8 mouse cellular contexts compared by ENCODE assay signal in genomic region chr1:152497581-152497980, GRCm38 (mm10).
DNase-seq lines count a peak whose midpoint lies in the region; ATAC-seq and TF ChIP-seq lines count a peak whose summit lies in the region.

No protein-coding gene starts in this region.

- no peaks in the 10 kb centered on the region for H3K36me3 ChIP-seq in heart, embryonic 11.5 days (ENCODE audit: control insufficient read depth, insufficient read depth, low read length)
- H3K36me3 ChIP-seq in limb, embryonic 12.5 days = no peaks in the 10 kb centered on the region
- no peaks in the 10 kb centered on the region for H3K36me3 ChIP-seq in small intestine, adult 2 months (ENCODE audit: control insufficient read depth, insufficient read depth, low read length)

- no peak for TF ChIP-seq CTCF in small intestine, adult 2 months (IDR thresholded peaks at IDR 0.05; ENCODE audit: extremely low read depth, insufficient read length, insufficient replicate concordance, low read depth, low read length)

- peaks cover 7% of the 10 kb centered on the region; the same call in 1 of the 2 replicates for H3K4me1 ChIP-seq in heart, embryonic 11.5 days (ENCODE audit: control insufficient read depth, insufficient read depth, low read length)
- peaks cover 7% of the 10 kb centered on the region; the same call in 1 of the 2 replicates for H3K4me1 ChIP-seq in limb, embryonic 12.5 days (replicated peaks)
- peaks cover 5% of the 10 kb centered on the region; the same call in 1 of the 2 replicates for H3K4me1 ChIP-seq in small intestine, adult 2 months (ENCODE audit: control insufficient read depth, insufficient read depth, insufficient read length, low read length)

- peak; percentile 14 for DNase-seq in ovary, postnatal 10 days (ENCODE audit: low spot score)
- no peak for DNase-seq in ovary, postnatal 36 days (ENCODE audit: low spot score)
- DNase-seq in cerebellum, postnatal 36 days = no peak
- DNase-seq in cerebellum, postnatal 25 days = no peak

- ATAC-seq in heart, embryonic 11.5 days (replicated peaks; ENCODE audit: insufficient number of reproducible peaks, low FRiP score, low TSS enrichment) = 0 out of 2 replicates have a peak, but pooled peaks have one; percentile 31
- ATAC-seq in limb, embryonic 12.5 days (ENCODE audit: insufficient number of reproducible peaks, insufficient read depth, low FRiP score, low TSS enrichment, low read depth) = no peak
- no peak for ATAC-seq in activated CD4-positive, CD25-positive, alpha-beta regulatory T cell, adult 4 months

- peak overlapping the region; percentile 62 for H3K27ac ChIP-seq in heart, embryonic 11.5 days (ENCODE audit: low read depth, low read length)
- peak overlapping the region; percentile 50 for H3K27ac ChIP-seq in limb, embryonic 12.5 days
- peak overlapping the region; percentile 44; the same call in 1 of the 2 replicates for H3K27ac ChIP-seq in small intestine, adult 2 months (ENCODE audit: insufficient read depth, low read depth, low read length)

- H3K27me3 ChIP-seq in heart, embryonic 11.5 days (ENCODE audit: control insufficient read depth, insufficient read depth, low read length) = no peaks in the 10 kb centered on the region
- no peaks in the 10 kb centered on the region for H3K27me3 ChIP-seq in limb, embryonic 12.5 days
- no peaks in the 10 kb centered on the region for H3K27me3 ChIP-seq in small intestine, adult 2 months (ENCODE audit: control insufficient read depth, insufficient read depth, low read length)

- no peak overlapping the region for H3K4me3 ChIP-seq in heart, embryonic 11.5 days (ENCODE audit: low read depth, low read length)
- H3K4me3 ChIP-seq in limb, embryonic 12.5 days (replicated peaks) = no peak overlapping the region
- peak overlapping the region; percentile 43 for H3K4me3 ChIP-seq in small intestine, adult 2 months (ENCODE audit: low read depth, low read length)

- H3K4me2 ChIP-seq in heart, embryonic 11.5 days = peak overlapping the region; percentile 23
- peak overlapping the region; percentile 20 for H3K4me2 ChIP-seq in limb, embryonic 12.5 days

- no peak for TF ChIP-seq POLR2A in small intestine, adult 2 months (IDR thresholded peaks at IDR 0.05; ENCODE audit: low read depth, low read length)

- no peaks in the 10 kb centered on the region for H3K9me3 ChIP-seq in heart, embryonic 11.5 days (replicated peaks; ENCODE audit: control insufficient read depth, low read length)
- H3K9me3 ChIP-seq in limb, embryonic 12.5 days = no peaks in the 10 kb centered on the region

- 45% methylated on average over 11 of the region's 11 CpGs for WGBS in heart, embryonic 11.5 days (ENCODE audit: insufficient replicate concordance)
- WGBS in limb, embryonic 12.5 days = 31% methylated on average over 11 of the region's 11 CpGs
- 10% methylated on average over 11 of the region's 11 CpGs for WGBS in small intestine, adult 2 months

- peak overlapping the region; percentile 49; the same call in 1 of the 2 replicates for H3K9ac ChIP-seq in heart, embryonic 11.5 days (ENCODE audit: low read depth, low read length)
- no peak overlapping the region; the same call in 1 of the 2 replicates for H3K9ac ChIP-seq in limb, embryonic 12.5 days (replicated peaks)
